Mouse (Mus musculus): ENCODE measurements at regions not wholly inside any gene's neighbourhood (a gene's known extent, or its start where the extent isn't known, plus 50 kb on each side); places are given as distances from the start of the nearest gene placed in this dataset.

- no peak for TF ChIP-seq CTCF (IDR thresholded peaks at IDR 0.05)
- no peak for TF ChIP-seq POLR2A (IDR thresholded peaks at IDR 0.05; ENCODE audit: insufficient read depth, low read depth, low read length)
Measured at GRCm38 (mm10) chr13:78992326-78992725, 792.8 kb upstream of the Nr2f1 start.

Data from heart, adult 2 months (tissue).